ENCODE assay signal across 16 mouse cellular contexts in the genomic region with DNA sequence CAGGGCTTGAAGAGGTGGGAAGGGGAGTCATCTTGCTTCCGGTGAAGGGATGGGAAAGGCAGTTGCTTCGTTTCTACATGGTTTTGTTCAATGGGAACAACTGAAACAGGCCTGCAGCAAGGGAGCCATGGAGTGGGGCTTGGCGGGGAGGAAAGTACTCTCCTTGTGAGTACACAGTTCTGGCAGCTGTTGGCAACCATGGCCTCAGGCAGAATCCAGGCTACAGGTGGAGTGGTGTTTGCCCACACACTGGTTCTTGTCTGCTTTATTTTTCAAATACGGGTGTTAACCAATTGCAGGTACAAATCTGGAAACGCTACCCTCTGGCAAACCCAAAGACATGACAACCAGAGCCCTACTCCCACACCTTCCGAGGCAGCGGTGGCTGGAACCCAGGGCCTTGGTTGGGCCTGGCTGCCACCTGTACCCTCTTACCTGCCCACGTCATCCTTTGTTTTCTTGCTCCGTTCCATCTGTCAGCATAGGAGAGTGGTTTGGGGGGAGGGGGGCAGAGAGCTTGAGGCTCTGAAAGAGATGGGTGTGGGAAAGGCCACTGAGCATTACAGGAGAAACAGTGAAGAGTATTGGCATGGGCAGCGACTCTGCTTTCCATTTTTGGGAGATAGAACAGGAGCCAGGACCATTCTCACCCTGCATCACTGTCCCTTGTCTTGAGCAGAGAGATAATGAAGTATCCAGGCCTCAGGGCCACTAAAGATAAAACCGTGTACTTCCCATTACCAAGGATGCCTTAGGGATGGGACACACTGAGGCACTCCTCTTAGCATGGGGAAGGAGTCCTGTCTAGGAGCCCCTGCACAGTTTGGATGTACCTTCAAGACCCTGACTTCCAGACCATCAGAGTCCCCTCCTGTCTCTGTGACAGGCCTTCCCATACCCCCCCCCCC. TPM values are rescaled to one million over a fixed set of nuclear protein-coding genes. Genes with fewer than 3 reads are reported as not detected.
DNase-seq lines count a peak whose midpoint lies in the region; ATAC-seq and TF ChIP-seq lines count a peak whose summit lies in the region.
"Had no signal": no experiment of that assay in that cellular context is flagged by ENCODE, and none has a peak within 500 bp of the region (broad histone marks: within the 10 kb centered on the region; RNA-seq: fewer than 3 reads in every experiment).

No protein-coding gene starts in this region.

- H3K4me2 ChIP-seq in forebrain, embryonic 12.5 days = no peak overlapping the region
- no peak overlapping the region for H3K4me2 ChIP-seq in forebrain, embryonic 11.5 days (ENCODE audit: low read depth, low read length, severe bottlenecking)
- H3K4me2 ChIP-seq in hindbrain, embryonic 11.5 days (replicated peaks; ENCODE audit: low read depth, low read length) = no peak overlapping the region
- H3K4me2 ChIP-seq in hindbrain, postnatal 0 days (ENCODE audit: low read depth, low read length) = no peak overlapping the region
- H3K4me2 ChIP-seq in lung, embryonic 15.5 days = no peak overlapping the region; the same call in 1 of the 2 replicates
- H3K4me2 ChIP-seq: embryonic facial prominence, embryonic 15.5 days; liver, embryonic 15.5 days had no signal

- no peaks in the 10 kb centered on the region for H3K36me3 ChIP-seq in forebrain, embryonic 12.5 days (replicated peaks)
- H3K36me3 ChIP-seq in forebrain, embryonic 11.5 days (ENCODE audit: control insufficient read depth, insufficient read depth, low read length) = no peaks in the 10 kb centered on the region
- H3K36me3 ChIP-seq in hindbrain, embryonic 11.5 days (ENCODE audit: control insufficient read depth, insufficient read depth, low read length) = no peaks in the 10 kb centered on the region
- no peaks in the 10 kb centered on the region for H3K36me3 ChIP-seq in hindbrain, postnatal 0 days (ENCODE audit: insufficient read depth, low read length)
- no peaks in the 10 kb centered on the region for H3K36me3 ChIP-seq in lung, embryonic 15.5 days
- H3K36me3 ChIP-seq: embryonic facial prominence, embryonic 15.5 days; liver, embryonic 15.5 days had no signal

- TF ChIP-seq CTCF in hindbrain, postnatal 0 days (IDR thresholded peaks at IDR 0.05; ENCODE audit: low read depth) = no peak

- no peak overlapping the region for H3K27ac ChIP-seq in forebrain, embryonic 12.5 days
- no peak overlapping the region for H3K27ac ChIP-seq in forebrain, embryonic 11.5 days (ENCODE audit: low read depth, low read length)
- no peak overlapping the region for H3K27ac ChIP-seq in hindbrain, embryonic 11.5 days (ENCODE audit: low read depth, low read length)
- no peak overlapping the region for H3K27ac ChIP-seq in hindbrain, postnatal 0 days
- H3K27ac ChIP-seq in lung, embryonic 15.5 days = peak overlapping the region; percentile 89
- H3K27ac ChIP-seq: embryonic facial prominence, embryonic 15.5 days; kidney, postnatal 0 days; liver, embryonic 15.5 days; macrophage had no signal

- 0 out of 2 replicates have a peak, but pooled peaks cover 3% of the 10 kb centered on the region for H3K27me3 ChIP-seq in forebrain, embryonic 12.5 days
- no peaks in the 10 kb centered on the region for H3K27me3 ChIP-seq in forebrain, embryonic 11.5 days (ENCODE audit: control insufficient read depth, insufficient read depth, low read length)
- H3K27me3 ChIP-seq in hindbrain, embryonic 11.5 days (ENCODE audit: control insufficient read depth, insufficient read depth, low read length) = no peaks in the 10 kb centered on the region
- no peaks in the 10 kb centered on the region for H3K27me3 ChIP-seq in hindbrain, postnatal 0 days (ENCODE audit: insufficient read depth, low read length)
- no peaks in the 10 kb centered on the region for H3K27me3 ChIP-seq in lung, embryonic 15.5 days
- H3K27me3 ChIP-seq: embryonic facial prominence, embryonic 15.5 days; liver, embryonic 15.5 days had no signal

- no peak overlapping the region for H3K9ac ChIP-seq in forebrain, embryonic 12.5 days
- H3K9ac ChIP-seq in forebrain, embryonic 11.5 days (ENCODE audit: low read length) = no peak overlapping the region
- no peak overlapping the region for H3K9ac ChIP-seq in hindbrain, embryonic 11.5 days (ENCODE audit: low read depth, low read length)
- H3K9ac ChIP-seq in hindbrain, postnatal 0 days (replicated peaks; ENCODE audit: low read length) = no peak overlapping the region
- no peak overlapping the region for H3K9ac ChIP-seq in lung, embryonic 15.5 days
- H3K9ac ChIP-seq: embryonic facial prominence, embryonic 15.5 days; liver, embryonic 15.5 days had no signal

- ATAC-seq in forebrain, embryonic 12.5 days (ENCODE audit: low FRiP score) = peak; percentile 14; the same call in 1 of the 2 replicates
- no peak for ATAC-seq in forebrain, embryonic 11.5 days (replicated peaks; ENCODE audit: low FRiP score)
- ATAC-seq in hindbrain, embryonic 11.5 days (ENCODE audit: low FRiP score) = peak; percentile 17; the same call in 1 of the 2 replicates
- no peak for ATAC-seq in hindbrain, postnatal 0 days
- no peak for ATAC-seq in lung, embryonic 15.5 days (ENCODE audit: borderline replicate concordance, extremely low read depth, low FRiP score, low TSS enrichment)
- ATAC-seq: forebrain, embryonic 16.5 days had no signal

- no peak overlapping the region for H3K4me3 ChIP-seq in forebrain, embryonic 12.5 days (replicated peaks)
- H3K4me3 ChIP-seq in forebrain, embryonic 11.5 days (ENCODE audit: low read depth, low read length) = no peak overlapping the region
- H3K4me3 ChIP-seq in hindbrain, embryonic 11.5 days (ENCODE audit: low read depth, low read length) = no peak overlapping the region
- H3K4me3 ChIP-seq in hindbrain, postnatal 0 days (ENCODE audit: low read length) = no peak overlapping the region
- no peak overlapping the region for H3K4me3 ChIP-seq in lung, embryonic 15.5 days
- H3K4me3 ChIP-seq: embryonic facial prominence, embryonic 15.5 days; liver, embryonic 15.5 days had no signal

- H3K4me1 ChIP-seq in forebrain, embryonic 12.5 days = peaks cover 16% of the 10 kb centered on the region
- H3K4me1 ChIP-seq in forebrain, embryonic 11.5 days (replicated peaks; ENCODE audit: control insufficient read depth, insufficient read depth, low read length) = 0 out of 2 replicates have a peak, but pooled peaks cover 3% of the 10 kb centered on the region
- H3K4me1 ChIP-seq in hindbrain, embryonic 11.5 days (replicated peaks; ENCODE audit: control insufficient read depth, insufficient read depth, low read length) = 0 out of 2 replicates have a peak, but pooled peaks cover 2% of the 10 kb centered on the region
- 0 out of 2 replicates have a peak, but pooled peaks cover 12% of the 10 kb centered on the region for H3K4me1 ChIP-seq in hindbrain, postnatal 0 days (ENCODE audit: insufficient read depth, low read length)
- H3K4me1 ChIP-seq in lung, embryonic 15.5 days = peaks cover 43% of the 10 kb centered on the region

- H3K9me3 ChIP-seq in forebrain, embryonic 12.5 days = no peaks in the 10 kb centered on the region
- no peaks in the 10 kb centered on the region for H3K9me3 ChIP-seq in forebrain, embryonic 11.5 days (ENCODE audit: control insufficient read depth, low read length)
- H3K9me3 ChIP-seq in hindbrain, embryonic 11.5 days (ENCODE audit: control insufficient read depth, low read length) = no peaks in the 10 kb centered on the region
- no peaks in the 10 kb centered on the region for H3K9me3 ChIP-seq in hindbrain, postnatal 0 days (ENCODE audit: low read length)
- no peaks in the 10 kb centered on the region for H3K9me3 ChIP-seq in lung, embryonic 15.5 days
- H3K9me3 ChIP-seq: embryonic facial prominence, embryonic 15.5 days; liver, embryonic 15.5 days had no signal

- no peak for DNase-seq in forebrain, embryonic 11.5 days (ENCODE audit: low spot score)
- DNase-seq in hindbrain, embryonic 11.5 days (ENCODE audit: low spot score) = no peak
- no peak for DNase-seq in hindbrain, postnatal 0 days (ENCODE audit: low spot score)
- DNase-seq in lung, postnatal 4 days = no peak
- peak; percentile 54 for DNase-seq in fat pad, adult 2 months (ENCODE audit: extremely low read depth, low read depth, low spot score)
- DNase-seq in left cerebral cortex, adult 11 months (ENCODE audit: low spot score) = no peak
- DNase-seq: B cell, adult 2 months; heart, adult 11 months; thymus, adult 18-20 months had no signal

- 88% methylated on average over 11 of the region's 11 CpGs for WGBS in forebrain, embryonic 12.5 days
- 85% methylated on average over 11 of the region's 11 CpGs for WGBS in forebrain, embryonic 11.5 days
- 84% methylated on average over 11 of the region's 11 CpGs for WGBS in hindbrain, embryonic 11.5 days
- 81% methylated on average over 11 of the region's 11 CpGs for WGBS in hindbrain, postnatal 0 days
- 70% methylated on average over 11 of the region's 11 CpGs for WGBS in lung, embryonic 15.5 days

RNA-seq across cellular contexts. Expression of gene Rtn4rl1, which starts 51.0 kb away (rescaled TPM):
- 1.7 and 1.8 TPM in 2 replicates for polyA plus RNA-seq in forebrain, embryonic 12.5 days (2016; fragmentation: Nextera tagmentation; extraction: Ambion mirVana)
- polyA plus RNA-seq in forebrain, embryonic 11.5 days (2014; fragmentation: Nextera tagmentation; extraction: Ambion mirVana) = 1.0 and 1.1 TPM in 2 replicates
- polyA plus RNA-seq in hindbrain, embryonic 11.5 days (2014; fragmentation: Nextera tagmentation; extraction: Ambion mirVana) = 2.4 and 2.8 TPM in 2 replicates
- 13.0 and 13.4 TPM in 2 replicates for total RNA-seq in hindbrain, postnatal 0 days (2014; rRNA removed)
- polyA plus RNA-seq in hindbrain, postnatal 0 days (2015; fragmentation: Nextera tagmentation; extraction: Ambion mirVana) = 9.9 and 10.7 TPM in 2 replicates
- 1.8 and 3.3 TPM in 2 replicates for polyA plus RNA-seq in lung, embryonic 15.5 days (2015; fragmentation: Nextera tagmentation; extraction: Ambion mirVana)

RNA-seq across cellular contexts. Expression of gene Dph1, which starts 53.6 kb away (rescaled TPM):
- polyA plus RNA-seq in forebrain, embryonic 12.5 days (2016; fragmentation: Nextera tagmentation; extraction: Ambion mirVana) = 15.7 and 16.6 TPM in 2 replicates
- 21.8 and 24.0 TPM in 2 replicates for polyA plus RNA-seq in forebrain, embryonic 11.5 days (2014; fragmentation: Nextera tagmentation; extraction: Ambion mirVana)
- 14.1 and 18.8 TPM in 2 replicates for polyA plus RNA-seq in hindbrain, embryonic 11.5 days (2014; fragmentation: Nextera tagmentation; extraction: Ambion mirVana)
- total RNA-seq in hindbrain, postnatal 0 days (2014; rRNA removed) = 31.3 and 39.2 TPM in 2 replicates
- 13.5 and 13.6 TPM in 2 replicates for polyA plus RNA-seq in hindbrain, postnatal 0 days (2015; fragmentation: Nextera tagmentation; extraction: Ambion mirVana)
- 20.4 and 21.0 TPM in 2 replicates for polyA plus RNA-seq in lung, embryonic 15.5 days (2015; fragmentation: Nextera tagmentation; extraction: Ambion mirVana)

Comparison
In these comparisons a context has a peak if more than half of its experiments do, and no peak if none do; other contexts are left out.
1. ATAC-seq: peak in forebrain, embryonic 12.5 days (single experiment) and hindbrain, embryonic 11.5 days (single experiment); none in forebrain, embryonic 11.5 days (single experiment), hindbrain, postnatal 0 days (single experiment) and lung, embryonic 15.5 days (single experiment).